Mouse (Mus musculus) kidney, postnatal 36 days (tissue): ENCODE measurements at regions not wholly inside any gene's neighbourhood (a gene's known extent, or its start where the extent isn't known, plus 50 kb on each side); places are given as distances from the start of the nearest gene placed in this dataset.

ENCODE experiments used
- DNase-seq, 2 experiments: peaks; one replicate each; pipeline ENCODE4 v3.0.0; 2021 to 2022; ENCODE audit warnings: mixed read lengths in 2 of 2

DNA sequence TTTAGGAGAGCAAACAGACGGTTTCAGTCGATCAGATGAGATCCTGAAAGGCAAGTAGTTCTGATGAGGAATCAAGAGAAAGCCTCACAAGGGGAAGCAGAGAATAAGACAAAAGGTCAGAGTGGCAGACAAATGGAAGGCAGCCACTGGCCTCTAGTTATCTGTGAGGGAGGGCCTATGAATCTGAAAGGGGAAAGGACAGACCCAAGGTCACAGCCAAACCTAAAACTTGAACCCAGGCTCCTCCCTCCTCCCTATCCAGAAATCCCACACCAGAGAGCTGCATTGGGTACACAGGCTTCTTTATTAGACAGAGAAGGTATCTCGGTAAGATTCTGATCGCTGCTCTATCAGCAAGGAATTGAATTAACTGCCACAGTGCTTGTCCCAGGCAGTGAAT, 476.0 kb downstream of the Prss52 start:
- no peak for DNase-seq

- DNase-seq: no peak
These were observed 476.8 kb downstream of the Prss52 start for GRCm38 (mm10) chr14:64580862-64581261.

DNA sequence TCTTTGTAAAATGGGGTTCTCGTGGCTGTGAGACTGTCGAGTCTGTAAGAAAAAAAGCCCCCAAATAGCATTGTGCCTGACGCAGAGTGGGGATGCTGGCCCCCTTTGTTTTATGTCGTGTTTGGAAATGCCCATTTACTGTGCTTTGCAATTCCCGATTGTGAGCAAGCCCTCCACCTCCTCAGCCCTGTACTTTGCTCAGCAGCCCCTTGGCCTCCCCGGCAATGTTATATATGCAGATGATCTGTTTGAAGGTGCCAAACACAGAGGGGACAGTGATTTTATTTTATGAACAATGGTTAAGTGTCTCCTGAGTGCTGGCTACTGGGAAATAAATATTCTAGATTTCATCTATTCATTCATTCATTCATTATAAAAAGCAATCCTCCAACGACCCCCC, 477.6 kb downstream of the Prss52 start:
- DNase-seq: no peak

GRCm38 (mm10) chr14:64582822-64583221, 478.7 kb downstream of the Prss52 start:
- no peak for DNase-seq

DNA sequence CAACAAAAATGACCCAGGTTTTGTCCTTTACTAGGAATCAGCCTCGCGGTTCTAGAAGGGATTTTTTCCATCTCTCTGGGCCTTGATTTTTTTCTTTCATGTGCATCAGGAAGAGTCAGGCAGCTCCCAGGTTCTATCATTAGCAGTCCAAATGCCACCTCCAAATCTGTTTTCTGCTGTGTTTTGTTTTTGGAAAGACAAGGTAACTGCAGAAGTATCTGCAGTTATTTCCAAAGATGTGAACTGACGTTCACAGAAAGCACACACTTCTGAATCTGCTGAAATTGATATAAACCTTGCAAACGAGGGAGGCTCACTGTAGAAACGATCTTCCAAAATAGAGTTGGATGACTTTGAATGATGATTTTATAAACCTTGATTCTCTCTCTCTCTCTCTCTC, 480.1 kb downstream of the Prss52 start:
- no peak for DNase-seq

DNA sequence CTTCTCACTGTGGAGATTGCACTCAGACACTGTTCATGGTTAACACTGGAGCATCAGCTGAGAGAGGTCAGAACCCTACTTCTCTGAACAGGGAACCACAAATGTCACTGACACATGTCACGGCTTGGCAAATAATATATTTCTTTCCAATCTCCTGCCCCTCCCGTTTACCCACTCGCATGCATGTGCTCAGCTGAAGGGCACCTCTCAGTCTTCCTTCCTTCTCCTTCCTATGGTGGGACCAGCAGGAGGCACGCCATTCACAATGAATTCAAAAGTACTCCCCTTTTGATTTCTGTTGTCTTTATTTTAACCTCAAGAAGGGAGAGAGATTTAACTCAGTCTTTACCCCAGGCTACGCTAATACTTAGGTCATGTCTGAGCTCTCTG, 481.0 kb downstream of the Prss52 start:
- DNase-seq: no peak

GRCm38 (mm10) chr14:64585471-64586192, 481.5 kb downstream of the Prss52 start:
- DNase-seq: no peak

- DNase-seq: no peak
These were observed 482.3 kb downstream of the Prss52 start for GRCm38 (mm10) chr14:64586386-64586859.

DNA sequence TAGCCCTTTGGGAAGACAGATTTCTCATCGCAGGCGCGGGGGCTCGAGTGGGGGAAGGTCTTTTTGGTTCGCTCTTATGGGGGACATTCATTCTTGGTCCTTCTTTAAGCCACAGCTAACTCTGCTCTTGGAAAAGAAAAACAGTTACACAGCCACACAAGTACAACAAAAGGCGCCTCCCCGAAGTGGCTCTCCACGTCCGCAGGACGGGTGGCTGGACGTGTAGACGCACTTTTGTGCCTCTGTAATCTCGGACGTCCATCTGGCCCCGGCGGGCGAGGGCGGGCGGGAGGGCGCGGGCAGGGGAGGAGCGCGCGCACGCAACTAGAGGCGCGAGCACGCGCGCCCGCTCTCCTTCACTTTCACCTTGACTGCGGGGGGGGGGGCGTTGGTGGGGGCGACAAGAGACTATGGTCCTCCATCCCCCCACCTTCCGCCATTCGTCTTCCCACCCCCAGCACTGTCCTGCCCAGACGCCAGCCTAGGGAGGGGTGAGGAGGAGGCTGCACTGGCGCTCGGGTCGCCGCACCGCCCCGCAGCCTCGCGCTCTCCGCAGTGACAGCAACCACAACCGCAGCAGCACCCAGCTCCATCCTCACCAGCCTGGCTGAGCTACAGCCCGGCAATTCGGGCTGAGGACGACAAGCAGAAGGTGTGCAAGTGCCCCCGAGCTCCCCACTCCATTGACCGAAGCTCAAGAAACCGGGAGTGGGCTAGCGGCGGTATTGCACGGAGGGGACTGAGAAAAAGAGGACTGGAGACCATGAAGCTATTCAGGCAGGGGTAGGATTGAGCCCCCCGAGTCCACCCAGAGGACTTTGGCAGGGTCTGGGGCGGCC, 483.0 kb downstream of the Prss52 start:
- no peak for DNase-seq

DNA sequence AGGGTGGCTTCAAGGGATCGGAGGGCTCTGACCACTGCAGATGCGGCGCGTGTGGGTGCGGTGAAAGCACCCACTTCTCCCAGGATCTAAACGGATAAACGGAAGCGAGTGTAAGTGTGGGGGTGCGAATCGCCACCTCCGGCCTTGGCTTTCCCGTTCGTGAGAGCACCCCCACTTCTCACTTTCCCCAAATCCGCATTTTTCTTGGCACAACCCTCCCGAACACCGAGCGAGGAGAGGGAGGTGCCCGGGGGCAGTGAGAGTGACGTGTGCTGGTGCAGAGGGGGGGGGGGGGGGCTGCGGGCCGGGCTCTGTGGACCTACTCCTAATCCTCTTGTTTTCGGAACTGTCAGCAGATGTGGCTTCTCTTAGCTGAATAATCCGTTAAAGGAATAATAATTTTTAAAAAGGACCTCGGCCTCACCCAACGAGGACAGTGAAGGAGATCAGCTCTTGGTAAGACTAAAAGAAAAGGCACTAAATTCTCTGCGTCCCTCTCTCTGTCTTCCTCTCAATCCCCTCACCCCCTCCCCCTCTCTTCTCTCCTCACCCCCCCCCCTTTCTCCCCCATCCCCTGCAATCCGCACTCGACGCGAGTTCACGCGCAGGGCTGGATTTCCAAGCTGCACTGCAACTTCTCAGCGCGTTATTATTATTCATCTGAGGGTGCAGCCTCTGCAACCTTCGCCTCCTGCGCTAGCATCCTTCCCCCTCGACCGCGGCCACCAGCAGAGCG, 483.8 kb downstream of the Prss52 start:
- DNase-seq: no peak

DNA sequence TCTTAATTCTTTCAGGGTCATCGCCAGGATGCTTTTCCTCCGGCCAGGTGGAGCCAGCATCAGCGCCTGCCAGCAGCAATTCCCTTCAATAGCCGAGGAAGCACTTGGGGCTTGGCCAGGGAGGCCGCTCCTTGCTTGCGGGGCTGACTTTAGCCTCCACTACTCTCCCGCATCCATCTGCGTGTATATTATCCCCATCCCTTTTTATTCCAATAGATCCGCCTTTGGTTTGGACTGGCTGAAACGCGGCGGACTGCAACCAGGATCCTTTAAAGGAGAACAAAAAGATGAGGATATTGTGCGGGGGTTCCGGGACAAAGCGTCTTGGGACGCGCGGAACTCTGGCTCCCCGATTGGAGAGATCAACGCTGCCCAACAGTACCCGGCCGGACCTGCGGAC, 484.5 kb downstream of the Prss52 start:
- no peak for DNase-seq

DNA sequence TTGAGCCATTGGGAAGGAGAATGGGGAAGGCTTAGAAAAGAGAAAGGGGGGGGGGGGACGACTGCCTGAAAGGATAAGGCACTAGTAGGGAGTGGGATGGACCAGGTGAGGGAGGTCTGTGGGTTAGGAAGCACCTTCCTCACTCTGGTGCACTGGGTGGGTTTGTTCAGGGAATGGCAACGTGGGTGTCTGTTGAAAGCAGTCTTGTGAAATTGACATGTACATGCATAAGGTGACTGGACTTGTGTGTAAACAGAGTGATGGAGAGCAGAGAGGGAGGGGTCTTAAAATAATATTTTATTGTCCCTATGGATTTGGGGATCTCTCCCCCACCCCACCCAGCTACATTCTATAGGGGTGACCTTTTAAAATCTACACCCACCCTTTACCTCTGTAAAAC, 485.0 kb downstream of the Prss52 start:
- no peak for DNase-seq

DNA sequence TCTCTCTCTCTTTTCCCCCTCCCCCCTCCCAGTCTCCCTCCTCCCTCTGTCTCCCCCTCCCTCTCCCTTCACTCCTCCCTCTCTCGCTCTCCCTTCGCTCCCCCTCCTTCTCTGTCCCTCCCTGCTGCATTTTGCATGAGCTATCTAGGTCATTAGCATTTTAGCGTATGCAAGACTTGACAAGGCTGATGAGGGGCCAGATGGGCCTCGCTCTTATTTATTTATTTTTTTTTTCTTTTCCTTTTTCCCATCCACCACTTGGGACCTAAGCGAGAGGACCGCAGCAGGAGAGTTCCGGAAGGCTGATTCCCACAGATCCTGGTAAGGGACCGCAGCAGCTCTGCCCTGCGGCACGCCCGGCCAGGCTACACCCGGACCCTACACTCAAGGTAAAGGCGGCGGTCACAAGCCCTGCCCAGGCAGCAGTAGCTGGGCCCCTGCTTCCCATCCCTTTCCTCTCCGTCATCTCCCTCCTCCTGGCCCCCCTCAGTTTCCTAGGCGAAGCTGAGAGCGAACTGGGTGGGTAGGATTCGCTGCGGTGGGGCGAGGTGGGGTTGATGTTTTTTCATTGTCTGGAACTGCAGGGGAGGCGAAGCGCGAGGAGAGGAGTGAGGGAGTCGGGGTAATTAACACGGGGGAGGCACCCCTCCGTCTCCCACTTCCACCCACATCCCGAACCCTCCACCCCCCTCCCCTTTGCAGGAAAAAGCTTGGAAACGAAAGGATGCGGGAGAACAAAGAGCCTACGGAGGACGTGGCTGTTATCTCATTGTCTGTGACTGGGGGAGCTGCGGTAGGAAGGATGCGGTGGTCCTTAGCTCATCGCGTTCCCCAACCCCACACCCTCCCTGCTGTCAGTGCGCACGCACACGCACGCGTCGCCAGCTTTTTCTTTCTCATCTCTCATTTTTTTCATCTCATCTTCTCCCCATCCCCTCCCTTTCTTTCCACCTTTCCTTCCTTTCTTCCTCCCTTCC, 485.8 kb downstream of the Prss52 start:
- DNase-seq: no peak

GRCm38 (mm10) chr14:64590611-64591010, 486.5 kb downstream of the Prss52 start:
- no peak for DNase-seq

DNA sequence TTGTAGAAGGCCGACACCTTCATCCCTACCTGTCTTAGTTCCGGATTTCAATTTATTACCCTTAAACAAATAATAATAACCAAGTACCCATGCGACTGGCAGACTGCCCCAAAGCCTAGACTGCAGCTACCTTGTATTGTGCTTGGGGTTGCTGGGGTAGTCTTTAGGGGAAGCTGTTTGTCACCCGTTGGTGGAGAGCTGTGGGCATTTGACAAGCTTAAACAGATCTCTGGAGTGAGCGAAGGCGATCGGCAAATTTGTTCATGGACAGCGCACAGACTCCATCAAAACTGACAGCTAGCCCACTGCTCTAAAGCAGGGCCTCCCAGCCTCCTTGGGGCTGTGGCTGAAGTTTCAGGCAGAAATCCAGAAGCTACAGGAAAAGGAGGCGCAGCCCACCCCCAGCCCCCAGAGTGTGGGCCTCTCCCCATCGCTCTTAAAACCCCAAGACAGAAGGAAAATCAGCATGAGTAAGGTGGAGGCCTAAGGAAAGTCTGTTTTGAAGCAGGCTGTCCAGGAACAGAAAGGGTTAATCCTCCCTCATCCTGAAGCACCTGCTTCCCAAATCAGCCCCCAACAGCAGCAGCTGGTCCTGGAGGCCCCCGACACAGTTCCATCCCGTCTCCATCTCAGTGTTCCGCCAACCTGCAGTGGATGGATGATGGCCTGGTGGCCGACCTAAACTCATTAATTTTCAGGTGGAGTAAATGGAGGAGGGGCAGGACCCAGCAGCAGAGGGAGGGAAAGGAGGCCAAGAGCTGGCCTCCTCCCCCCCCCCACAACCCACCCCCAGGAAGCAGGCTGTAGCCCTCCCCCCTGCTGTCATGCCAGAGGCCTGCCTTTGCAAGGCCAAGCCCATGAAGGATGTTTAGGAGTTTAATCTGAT, 487.2 kb downstream of the Prss52 start:
- DNase-seq: no peak

DNA sequence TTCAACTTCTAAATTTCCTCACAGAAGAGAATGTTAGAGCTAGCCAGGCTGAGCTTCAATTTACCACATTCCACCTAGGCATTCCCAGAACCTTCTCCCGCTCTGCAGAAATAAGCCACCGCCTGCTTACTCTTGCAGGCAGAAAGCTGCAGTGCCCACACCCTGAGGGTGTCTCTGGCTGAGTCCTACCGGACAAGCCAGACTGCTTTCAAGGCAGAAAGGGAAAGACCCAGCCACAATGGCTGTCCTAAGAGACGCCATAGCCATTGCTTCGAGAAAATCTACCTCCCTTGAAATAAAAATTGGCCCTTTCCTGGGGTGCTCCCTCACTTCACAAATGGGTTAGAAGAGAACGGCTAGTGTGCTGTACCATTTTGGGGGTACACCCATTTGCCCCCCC, 488.1 kb downstream of the Prss52 start:
- DNase-seq: no peak

GRCm38 (mm10) chr14:64592706-64593320, 488.7 kb downstream of the Prss52 start:
- DNase-seq: no peak

DNA sequence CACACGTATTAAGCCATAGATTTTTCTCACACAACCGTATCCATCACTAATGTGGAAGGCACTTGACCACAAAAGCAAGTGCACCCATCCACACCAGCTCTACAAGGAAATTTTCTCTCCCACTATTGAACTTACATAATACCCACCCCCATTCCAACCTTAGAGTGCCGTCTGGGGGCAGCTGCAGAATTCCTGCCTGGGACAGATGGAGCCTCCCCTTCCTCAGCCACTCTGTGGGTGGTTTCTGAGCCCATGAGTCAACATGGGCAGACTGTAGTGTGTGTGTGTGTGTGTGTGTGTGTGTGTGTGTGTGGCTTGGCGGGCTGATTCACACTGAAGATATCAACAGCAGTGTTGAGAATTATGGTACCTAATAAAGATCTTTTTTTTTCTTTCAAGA, 489.5 kb downstream of the Prss52 start:
- no peak for DNase-seq

GRCm38 (mm10) chr14:64594021-64594561, 490.0 kb downstream of the Prss52 start:
- DNase-seq: no peak

DNA sequence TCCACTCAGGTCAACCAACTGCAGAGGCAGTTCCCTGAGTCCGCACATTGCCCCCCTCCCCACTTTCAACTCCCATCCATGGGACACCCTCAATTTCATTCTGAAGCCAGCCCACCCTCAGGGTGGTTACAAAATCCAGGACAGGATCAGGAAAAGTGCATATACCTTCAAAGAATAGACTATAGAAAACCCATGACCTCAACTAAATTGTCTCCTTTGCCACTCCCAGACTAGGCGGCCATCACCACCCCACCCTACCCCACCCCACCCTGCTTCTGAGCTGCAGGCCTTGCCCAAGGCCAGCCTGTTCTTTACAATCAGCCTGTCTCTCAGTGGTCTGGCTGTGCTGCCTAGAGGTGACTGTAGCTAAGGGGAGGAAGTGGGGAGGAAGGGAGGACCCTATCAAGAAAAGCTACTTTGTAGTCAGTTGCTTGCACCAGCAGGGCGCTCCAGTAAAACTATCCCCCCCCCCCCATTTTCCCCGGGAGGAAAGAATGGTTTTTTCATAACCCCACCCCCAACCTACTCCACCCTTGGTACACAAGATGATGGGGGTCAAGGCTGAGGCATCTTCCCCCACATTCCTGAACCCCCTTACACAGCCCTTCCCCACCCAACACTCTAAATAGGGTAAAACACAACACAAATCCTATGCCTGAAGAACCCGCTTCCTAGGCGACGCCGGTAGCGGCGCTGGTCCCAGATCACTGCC, 490.9 kb downstream of the Prss52 start:
- no peak for DNase-seq
